Mouse (Mus musculus) left cerebral cortex, postnatal 10 days (tissue): ENCODE measurements around the gene Gm21983. TPM values are rescaled to one million over a fixed set of nuclear protein-coding genes. Genes with fewer than 3 reads are reported as not detected.

ENCODE experiments used
- DNase-seq, 2 experiments: peaks; one replicate each; pipeline ENCODE4 v3.0.0; 2021 to 2022; ENCODE audit warnings: low spot score in 2 of 2, mixed read lengths in 1 of 2; ENCODE audit errors: extremely low spot score in 1 of 2
- intact Hi-C: fragments of 180-260 bp; cut with DNase I; formaldehyde crosslinking; loops from one replicate; pipeline ENCODE4 v1.15.1; 2025
- total RNA-seq, 2 experiments: library from RNA; stranded (reverse); gene quantifications; 2 replicates each; pipeline ENCODE4 v1.2.3; 2021

Gene Gm21983
- total RNA-seq, 2 experiments from 2014 or later: not detected

DNA sequence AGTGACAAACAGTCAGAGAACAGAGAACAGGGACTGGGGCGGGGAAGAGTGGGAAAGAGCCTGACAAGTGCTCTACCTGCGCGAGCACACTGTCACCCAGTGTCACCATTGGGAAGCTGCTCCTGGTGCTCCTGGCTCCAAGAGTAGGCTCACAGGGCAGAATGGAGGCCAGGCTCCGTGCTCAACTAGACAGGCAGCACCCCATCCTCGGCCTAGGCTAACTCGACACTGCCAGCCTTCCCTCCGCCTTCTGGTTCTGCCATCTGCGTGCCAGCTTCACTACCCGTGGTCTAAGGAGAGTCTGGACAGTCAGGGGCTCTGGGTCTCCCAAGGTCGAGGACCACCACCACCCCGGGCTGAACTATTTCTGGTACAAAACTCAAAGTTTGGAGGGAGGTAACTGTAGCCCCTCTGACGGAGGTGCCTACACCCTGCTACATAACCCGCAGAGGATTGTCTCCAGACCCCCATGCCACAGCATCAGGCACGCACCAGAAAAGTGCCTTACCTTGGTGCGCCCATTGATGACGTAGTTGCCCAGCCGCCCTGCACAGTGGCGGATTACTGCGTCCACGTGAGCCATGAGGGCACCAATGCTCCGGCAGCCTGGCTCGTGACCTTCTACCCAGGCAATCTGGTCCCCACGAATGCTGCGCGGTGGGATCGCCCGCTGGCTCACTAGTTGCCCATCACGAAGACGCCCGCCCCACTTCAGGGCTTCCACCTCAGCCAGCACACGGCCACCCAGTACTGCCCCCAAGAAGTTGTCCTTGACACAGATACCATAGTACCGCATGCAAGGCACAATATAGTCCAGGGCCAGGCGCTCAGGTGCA, 16.6 kb downstream of the Gm21983 start:
- DNase-seq: peak in 1 of 2 experiments; percentile 64
- intact Hi-C loops: no loop called here

DNA sequence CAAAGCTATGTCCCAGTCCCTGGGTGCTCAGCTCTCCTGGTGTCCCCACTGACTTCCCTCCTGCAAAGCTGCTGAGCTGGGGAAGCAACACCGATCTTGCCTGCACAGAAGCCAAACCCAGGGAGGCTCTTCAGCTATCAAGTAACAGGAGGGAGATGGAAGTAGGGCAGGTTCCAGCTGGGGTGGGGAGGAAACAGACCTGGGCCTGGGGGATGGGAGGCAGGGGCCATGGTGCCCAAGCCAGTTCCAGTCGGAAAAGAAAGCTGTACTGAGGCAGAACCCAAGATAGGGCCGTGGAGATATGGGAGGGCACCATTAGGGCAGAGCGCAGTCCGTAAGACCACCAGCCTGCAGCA, 17.5 kb downstream of the Gm21983 start:
- peak in 1 of 2 experiments; percentile 46 for DNase-seq
- intact Hi-C loops: no loop called here

DNA sequence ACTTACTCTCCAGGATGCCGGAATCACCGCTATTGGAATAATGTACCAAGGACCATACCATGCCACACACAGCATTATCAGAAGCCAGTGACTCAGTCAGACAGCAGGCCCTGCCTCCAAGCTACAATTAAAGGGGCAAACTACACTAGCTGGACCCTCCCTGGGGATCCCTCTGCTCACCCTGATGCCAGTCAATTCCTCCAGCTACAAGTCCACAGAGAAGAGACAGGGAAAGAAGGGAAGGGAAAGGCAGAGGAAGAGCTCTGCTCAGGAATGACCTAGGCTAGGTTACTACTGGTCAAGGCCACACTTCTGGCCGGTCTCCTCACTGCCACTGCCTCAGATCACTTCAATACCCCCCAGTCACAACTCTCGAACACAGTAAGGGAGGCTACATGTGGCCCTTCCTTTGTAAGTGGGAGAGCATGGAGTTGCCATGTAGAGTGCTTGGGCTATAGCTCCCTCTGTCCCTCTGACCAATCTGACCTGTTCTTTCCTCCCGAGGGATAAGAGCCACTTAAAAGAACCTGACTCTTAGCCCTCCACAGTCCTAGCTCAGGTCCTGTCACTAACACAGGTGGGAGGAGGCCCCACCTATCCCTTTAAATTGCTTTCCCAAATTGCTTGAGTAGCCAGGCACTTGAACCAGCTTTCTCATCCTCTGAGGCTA, 18.0 kb downstream of the Gm21983 start:
- no peak for DNase-seq
- intact Hi-C loops: no loop called here

DNA sequence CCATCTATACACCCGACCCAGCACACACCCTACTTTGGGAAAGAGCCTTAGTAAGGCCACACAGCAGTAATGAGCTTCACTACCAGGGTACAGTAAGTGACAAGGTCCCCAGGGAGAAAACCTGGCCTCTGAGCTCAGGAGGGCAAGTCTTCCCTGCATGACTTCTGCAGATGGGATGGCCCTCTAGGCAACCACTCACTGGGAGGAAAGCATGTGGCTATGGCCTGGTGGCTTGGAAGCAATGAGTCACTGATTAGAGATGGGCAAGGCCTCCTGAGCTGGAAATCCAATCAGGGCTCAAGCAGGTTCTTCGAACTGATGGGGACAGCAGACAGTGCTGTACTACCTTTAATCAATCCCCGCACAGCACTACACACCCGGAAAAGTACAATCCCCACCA, 19.1 kb downstream of the Gm21983 start:
- DNase-seq: no peak
- intact Hi-C loops: no loop called here

DNA sequence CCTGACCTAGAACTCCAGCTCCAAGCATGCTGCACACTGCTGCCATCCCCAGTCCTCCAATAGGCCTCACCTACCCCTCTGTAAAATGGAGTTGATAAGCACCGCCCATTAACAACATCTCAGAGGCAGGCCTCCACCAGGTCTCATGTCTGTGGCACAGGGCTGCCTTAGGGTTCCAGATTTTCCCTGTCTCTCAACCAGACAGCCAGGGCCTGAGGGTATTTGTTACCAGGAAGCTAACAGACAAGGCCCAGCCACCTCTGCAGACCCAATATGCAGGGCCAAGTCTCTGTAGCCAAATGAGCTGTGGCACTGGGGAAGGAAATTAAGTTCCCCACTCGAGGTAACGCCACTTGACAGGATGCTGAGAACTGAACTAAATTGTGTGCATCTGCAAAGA, 20.0 kb downstream of the Gm21983 start:
- no peak for DNase-seq
- intact Hi-C loops: no loop called here

DNA sequence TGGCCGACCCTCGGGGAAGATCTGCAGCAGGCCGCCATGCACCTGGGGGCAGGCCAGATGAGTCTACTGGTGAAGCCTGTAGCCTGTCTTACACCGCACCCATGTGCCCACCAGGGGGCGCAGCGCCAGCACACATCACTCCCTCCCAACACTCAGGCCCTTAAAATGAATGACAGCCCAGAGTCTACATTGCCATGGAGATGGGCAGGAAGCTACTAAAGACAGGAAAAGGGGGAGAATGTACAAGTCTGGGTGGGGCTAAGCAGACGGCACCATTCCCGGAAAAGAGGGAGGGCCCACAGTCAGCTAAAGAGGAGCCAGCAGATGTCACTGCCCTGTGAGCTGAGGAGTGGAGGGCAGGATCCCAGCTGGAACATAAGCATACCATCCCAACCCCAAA, 21.0 kb downstream of the Gm21983 start:
- intact Hi-C loops: no loop called here
- DNase-seq: peak; percentile 89 to 93

DNA sequence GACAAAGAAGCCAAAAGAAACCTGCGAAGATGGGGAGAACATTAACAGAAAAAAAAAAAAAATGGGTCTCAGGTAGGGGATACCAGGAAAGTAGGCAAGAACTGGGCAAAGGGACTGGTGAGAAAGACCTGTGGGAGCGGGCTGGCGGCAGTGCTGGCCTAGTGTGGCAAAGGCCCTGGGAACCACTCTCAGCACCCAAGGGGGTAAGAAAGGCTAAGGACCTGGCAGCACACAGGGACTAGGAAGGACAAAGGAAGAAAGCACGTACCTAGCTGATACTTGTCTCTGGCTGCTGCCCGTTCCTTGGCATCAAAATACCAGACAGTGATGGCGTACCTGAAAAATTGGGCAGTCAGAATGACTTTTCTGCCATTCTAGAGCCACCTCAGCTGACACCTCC, 21.6 kb downstream of the Gm21983 start:
- DNase-seq: no peak
- intact Hi-C loops: no loop called here

DNA sequence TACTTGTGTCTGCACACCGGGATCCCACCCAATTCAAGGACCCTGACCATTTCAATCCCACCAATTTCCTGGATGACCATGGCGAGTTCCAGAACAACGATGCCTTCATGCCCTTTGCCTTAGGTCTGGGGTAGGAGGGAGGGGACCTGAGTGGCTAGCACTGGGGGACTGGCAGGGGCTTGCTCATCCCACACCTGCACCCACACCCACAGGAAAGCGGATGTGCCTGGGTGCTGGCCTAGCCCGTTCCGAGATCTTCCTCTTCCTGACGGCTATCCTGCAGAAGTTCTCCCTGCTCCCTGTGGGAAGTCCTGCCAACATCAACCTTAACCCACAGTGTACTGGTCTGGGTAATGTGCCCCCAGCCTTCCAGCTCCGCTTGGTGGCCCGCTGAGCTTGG, 22.7 kb downstream of the Gm21983 start:
- intact Hi-C loops: no loop called here

DNA sequence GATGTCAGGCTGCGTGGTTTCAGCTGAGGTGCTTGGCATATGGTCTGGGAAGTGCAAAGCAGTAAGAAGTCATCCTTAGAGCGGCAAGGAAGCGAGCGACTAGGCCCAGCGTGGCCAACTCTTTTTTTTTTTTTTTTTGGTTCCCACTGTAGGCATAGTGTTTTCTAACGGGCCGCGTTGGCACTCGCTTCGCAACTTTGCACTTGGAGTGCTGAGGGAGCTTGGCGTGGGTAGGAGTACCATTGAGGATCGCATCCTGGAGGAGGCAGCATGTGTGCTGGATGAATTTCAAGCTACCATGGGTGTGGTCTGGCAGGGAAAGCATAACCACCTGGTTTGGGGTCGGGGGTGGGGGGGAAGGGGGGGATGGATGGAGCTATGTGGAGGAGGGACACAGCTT, 24.9 kb downstream of the Gm21983 start:
- intact Hi-C loops: no loop called here
- no peak for DNase-seq

More for the DNA sequence above, 22.7 kb downstream of the Gm21983 start:
- DNase-seq: no peak

DNA sequence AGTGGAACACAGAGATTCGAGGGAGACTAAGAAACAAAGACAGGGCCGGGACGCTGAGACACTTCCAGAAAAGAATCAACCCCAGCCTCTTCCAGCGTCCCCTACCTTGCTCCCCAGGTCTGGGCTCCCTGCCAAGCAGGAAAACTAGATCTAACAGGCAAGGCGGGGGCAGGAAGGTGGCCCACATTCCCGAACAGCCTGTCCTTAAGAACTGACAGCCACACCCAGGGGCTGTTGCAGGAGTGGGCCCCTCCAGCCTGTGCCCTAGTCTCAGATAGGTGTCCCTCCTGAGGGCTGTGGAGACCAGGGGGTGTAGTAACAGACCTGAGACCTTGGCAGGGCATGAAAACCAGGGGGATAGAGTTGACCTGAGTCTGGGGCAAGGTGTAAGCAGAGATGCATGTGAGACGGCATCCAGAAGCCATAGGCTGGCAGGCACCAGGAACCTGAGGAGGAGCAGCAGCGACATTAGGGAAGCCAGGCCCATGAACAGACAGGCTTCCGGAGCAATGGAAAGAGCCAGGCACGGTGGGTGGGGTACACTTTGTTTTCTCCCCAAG, 27.6 kb downstream of the Gm21983 start, which contains the start of gene Cyp2t4:
Cyp2t4 (plus strand) TSS at position 510 of the 560 bp plus-strand sequence.
- peak in 1 of 2 experiments; percentile 80 for DNase-seq
- intact Hi-C loops: no loop called here

DNA sequence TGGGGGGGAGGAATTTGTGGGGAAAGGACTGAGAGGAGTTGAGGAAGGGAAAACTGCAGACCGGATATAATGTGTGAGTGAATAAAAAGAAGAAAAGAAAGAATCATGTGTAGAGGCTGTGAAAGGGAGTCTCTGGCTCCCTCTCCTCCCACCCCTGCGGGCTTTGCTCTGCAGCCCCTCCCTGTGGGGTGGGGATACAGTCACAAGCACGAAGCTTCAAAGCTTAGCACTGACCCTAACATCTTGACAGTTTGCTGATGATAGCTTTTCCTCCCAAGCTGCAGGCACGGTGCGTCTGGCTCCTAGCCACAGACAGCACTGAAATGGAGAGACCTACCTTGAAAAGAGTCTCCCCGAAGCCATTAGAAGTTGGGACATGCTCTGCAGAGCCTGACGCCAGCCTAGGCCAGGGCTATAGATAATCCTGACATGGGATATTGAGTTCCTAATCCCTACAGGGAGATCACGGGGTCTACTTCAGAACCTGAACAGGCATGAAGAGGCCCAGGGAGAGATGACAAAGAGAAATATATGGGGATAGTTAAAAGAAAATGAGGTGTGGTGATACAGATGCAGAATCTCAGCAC, 44.4 kb downstream of the Gm21983 start:
- intact Hi-C loops: loop anchor here (10.0 kb wide), 1 partner anchor 352 kb away; no protein-coding TSS in a partner anchor
- DNase-seq: no peak

DNA sequence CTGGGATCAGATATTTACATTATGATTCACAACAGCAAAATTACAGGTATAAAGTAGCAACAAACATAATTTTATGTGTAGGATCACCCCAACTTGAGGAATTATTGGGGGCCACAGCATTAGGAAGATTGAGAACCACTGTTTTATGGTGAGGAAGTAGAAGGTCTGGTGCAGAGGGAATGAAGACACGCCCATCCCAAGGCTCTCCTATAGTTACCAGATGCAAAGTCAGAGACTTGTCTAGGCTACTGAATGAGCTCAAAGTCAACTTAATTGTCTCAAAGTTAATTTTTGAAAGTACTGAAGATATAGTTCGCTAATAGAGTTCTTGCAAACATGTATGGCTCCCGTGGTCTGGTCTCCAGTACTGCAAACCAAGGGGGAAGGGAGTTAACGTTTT, 47.1 kb downstream of the Gm21983 start:
- intact Hi-C loops: loop anchor here (10.0 kb wide), 1 partner anchor 349 kb away; no protein-coding TSS in a partner anchor
- no peak for DNase-seq

DNA sequence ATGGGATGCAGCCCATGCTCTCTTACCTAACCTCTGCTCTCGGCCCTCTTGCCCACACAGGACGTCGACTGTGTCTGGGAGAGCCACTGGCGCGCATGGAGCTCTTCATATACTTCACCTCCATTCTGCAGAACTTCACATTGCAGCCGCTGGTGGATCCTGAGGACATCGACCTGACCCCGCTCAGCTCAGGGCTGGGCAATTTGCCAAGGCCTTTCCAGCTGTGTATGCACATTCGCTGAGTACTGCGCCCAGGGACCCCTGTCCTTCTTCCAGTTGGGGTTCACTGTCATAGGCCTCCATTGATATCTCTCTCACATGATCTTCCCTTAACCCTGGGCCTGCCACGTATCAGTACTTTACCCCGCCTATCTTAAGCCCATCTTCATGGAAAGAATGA, 47.7 kb downstream of the Gm21983 start:
- intact Hi-C loops: loop anchor here (10.0 kb wide), 1 partner anchor 348 kb away; no protein-coding TSS in a partner anchor
- DNase-seq: peak in 1 of 2 experiments; percentile 65

DNA sequence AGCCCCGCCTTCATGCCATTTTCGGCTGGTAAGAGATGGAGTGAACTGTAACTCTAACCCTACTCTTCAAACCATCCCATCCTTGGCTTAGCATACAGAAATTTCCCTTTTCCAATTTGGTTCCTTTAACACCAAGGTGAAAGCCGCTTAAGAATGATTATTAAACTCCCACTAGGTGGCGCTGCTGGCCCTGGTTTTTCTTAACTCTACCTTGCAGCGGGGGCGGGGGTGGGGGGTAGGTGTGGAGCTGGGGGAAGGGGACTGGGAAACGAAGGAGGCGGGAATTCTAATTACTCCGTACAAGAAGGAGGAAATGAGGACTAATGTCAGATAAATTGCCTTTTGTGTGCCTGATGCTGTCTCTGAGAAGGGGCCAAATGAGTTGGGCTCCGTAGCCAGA, 48.3 kb downstream of the Gm21983 start:
- intact Hi-C loops: loop anchor here (10.0 kb wide), 1 partner anchor 348 kb away; no protein-coding TSS in a partner anchor
- peak; percentile 28 to 69 for DNase-seq

DNA sequence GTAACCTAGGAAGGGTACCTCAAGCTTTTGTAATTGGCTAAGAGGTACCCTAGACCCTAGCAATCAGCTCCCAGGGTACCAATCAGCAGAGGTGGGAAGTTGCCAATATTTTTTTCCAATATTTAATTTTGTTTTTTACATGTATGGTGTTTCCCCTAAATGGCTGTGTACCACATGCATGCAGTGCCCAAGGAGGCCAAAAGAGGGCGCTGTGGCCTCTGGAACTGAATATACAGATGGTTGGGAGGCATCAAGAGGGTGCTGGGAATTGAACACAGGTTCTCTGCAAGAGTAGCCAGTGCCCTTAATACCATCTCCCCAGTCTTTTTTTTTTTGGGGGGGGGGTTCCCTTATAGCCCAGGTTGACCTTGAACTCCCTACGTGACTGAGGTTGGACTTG, 49.5 kb downstream of the Gm21983 start:
- DNase-seq: no peak
- intact Hi-C loops: loop anchor here (10.0 kb wide), 1 partner anchor 347 kb away; no protein-coding TSS in a partner anchor

DNA sequence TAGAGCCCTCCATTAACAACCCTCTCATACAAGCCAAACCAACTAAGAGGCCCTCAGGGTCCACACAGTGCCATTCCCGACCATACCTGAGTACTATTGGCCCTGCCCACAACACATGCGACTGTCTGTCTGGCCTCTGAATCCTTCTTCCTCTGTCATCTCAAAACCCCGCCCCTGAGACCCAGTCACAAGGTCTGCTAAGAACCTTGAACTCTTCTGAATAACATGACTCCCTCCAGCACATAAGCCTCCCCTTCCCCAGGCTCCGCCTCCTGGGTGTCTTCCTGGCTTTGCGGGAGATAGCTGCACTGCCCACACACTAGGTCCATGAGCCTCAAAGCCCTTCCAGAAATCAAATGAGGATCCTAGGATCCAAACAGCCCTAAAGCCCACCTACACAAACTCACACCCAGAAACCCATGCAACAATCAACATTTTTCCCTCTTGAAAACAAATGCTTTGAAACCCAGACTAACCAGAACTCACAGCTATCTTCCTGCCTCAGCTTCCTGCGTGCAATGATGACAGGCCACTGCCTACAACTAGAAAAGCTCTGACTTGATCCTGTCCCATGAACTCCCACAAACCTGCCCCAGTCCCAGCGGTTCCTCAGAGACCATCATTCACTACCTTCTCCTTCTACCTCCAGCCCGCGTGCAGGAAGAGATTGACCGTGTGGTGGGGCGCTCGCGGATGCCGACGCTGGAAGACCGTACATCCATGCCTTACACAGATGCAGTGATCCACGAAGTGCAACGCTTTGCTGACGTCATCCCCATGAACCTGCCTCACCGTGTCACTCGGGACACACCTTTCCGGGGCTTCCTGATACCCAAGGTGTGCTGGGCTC, 50.1 kb downstream of the Gm21983 start:
- intact Hi-C loops: loop anchor here (10.0 kb wide), 1 partner anchor 346 kb away; no protein-coding TSS in a partner anchor
- DNase-seq: no peak

DNA sequence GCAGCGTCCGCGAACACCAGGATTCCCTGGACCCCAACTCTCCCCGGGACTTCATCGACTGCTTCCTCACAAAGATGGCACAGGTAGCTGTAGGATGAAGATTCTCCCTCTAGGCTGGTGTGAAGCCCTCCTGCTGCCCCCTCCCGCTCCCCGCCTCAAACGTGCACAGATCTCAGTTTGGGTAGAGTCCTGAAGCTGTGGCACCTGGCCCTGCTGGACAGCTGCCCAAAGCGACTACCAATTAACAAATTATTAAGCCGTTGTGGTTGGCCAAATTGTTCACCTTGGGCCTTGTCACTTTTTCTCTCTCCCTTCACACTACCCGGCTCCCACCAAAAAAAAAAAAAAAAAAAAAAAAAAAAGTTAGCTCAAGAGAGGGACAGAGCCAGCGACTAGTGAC, 51.1 kb downstream of the Gm21983 start:
- no peak for DNase-seq
- intact Hi-C loops: loop anchor here (10.0 kb wide), 1 partner anchor 345 kb away; no protein-coding TSS in a partner anchor

DNA sequence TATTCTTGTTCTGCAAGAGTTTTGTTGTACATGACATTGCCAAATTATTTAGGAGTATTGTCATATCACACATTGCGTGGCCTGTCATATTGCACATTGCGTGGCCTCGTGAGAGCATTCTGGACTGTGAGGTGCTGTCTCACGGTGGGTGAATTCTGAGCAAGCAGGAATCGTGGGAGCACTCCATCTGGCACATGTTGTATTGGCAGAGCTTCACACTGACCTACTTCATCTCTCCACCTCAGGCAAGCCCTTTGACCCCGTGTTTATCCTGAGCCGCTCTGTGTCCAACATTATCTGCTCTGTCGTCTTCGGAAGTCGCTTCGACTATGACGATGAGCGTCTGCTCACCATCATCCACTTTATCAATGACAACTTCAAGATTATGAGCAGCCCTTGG, 51.9 kb downstream of the Gm21983 start:
- intact Hi-C loops: no loop called here
- DNase-seq: no peak
